Mouse (Mus musculus): ENCODE measurements around the gene Kdm2b. TPM values are rescaled to one million over a fixed set of nuclear protein-coding genes. Genes with fewer than 3 reads are reported as not detected.
A peak's percentile ranks its signal among the peaks of the same experiment; 100 is the strongest.

Kdm2b gene
- polyA plus RNA-seq, 1 experiment: 50.9 TPM

DNA sequence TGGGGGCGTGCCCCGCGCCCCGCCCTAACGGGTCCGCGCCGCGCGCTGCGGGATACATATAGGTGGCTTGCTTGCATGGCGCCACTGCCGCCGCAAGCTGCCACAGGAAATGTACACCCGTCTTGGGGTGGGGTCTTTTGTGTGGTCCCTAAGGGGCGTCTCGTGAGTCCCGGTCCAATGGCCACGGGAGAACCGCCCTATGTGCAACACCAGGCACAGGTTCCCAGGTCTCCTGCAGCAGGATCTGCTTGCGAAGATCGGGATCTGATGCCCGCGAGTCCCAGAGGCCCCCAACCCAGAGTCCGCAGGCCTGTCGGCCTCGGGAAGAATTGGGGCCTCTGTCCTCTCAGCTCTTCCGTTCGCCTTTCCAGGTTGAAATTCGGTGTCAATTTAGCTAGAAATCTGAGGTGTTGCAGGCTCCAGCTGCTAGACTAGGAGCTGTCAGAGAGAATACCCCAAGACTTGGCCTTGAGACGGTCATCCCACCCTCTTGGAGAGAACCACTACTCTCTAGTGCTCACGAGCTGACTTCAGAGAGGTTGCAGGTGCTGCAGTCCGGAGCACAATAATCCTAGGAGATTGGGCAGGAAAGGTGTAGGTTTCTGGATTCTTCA lies 89.0 kb downstream of the Kdm2b start:
- Histone ChIP-seq H3K27me3 (ENCODE audit: control insufficient read depth, insufficient read depth, low read length) (no peaks in the 10 kb centered on the region), H3K4me3 (ENCODE audit: control insufficient read depth, low read depth, low read length) (peak overlapping the region; percentile 96), H3K4me1 (ENCODE audit: control insufficient read depth, insufficient read depth, low read length) (peaks cover 12% of the 10 kb centered on the region), H3K36me3 (ENCODE audit: control insufficient read depth, insufficient read depth, low read length) (no peaks in the 10 kb centered on the region), H3K27ac (ENCODE audit: control insufficient read depth, insufficient read depth, low read depth, low read length) (peak overlapping the region; percentile 79)
- no peak for TF ChIP-seq POLR2A (IDR thresholded peaks at IDR 0.05; ENCODE audit: control insufficient read depth, low read depth, low read length)
- TF ChIP-seq CTCF (IDR thresholded peaks at IDR 0.05; ENCODE audit: control insufficient read depth, insufficient read depth, insufficient replicate concordance, low read depth, low read length): no peak

DNA sequence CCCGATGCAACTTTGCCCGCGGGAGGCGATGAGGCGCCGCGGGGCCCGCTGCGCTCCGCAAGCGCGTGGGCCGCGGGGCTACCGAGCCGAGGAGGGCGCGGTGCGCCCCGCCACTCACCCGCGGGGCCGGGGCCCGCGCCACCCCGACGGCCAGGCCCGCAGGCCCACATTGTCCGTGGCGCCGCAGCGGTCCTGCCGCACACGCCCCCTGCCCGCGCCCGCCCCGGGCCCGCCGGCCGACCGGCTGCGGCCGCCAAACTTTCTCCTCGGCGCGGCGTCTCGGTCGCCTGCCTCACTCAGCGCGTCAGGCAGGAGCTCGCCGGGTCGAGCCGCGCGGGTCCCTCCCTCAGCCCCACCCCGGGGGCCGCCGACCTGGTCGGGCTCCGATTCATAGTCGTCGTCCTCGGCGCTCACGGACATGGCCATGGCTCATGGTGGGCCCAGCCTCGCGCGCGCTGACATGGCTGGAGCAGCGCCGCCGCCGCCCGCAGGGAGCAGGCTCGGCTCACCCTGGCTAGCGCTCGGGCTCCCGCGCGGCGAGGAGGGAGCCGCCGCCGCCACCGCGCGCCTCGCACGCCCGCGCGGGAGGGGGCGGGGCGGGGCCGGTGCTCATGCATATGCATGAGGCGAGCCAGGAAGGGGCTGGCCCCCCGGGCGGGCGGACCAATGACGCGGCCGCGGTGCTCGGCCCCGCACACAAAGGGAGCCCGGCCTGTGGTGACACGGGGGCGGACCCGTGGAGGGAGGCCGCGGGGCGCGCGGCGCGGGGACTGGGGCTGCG lies 89.7 kb downstream of the Kdm2b start:
- Histone ChIP-seq H3K27ac (ENCODE audit: control insufficient read depth, insufficient read depth, low read depth, low read length) (peak overlapping the region; percentile 88), H3K4me3 (ENCODE audit: control insufficient read depth, low read depth, low read length) (peak overlapping the region; percentile 96), H3K4me1 (ENCODE audit: control insufficient read depth, insufficient read depth, low read length) (peaks cover 12% of the 10 kb centered on the region), H3K36me3 (ENCODE audit: control insufficient read depth, insufficient read depth, low read length) (no peaks in the 10 kb centered on the region), H3K27me3 (ENCODE audit: control insufficient read depth, insufficient read depth, low read length) (no peaks in the 10 kb centered on the region)
- TF ChIP-seq POLR2A (IDR thresholded peaks at IDR 0.05; ENCODE audit: control insufficient read depth, low read depth, low read length) (no peak), CTCF (IDR thresholded peaks at IDR 0.05; ENCODE audit: control insufficient read depth, insufficient read depth, insufficient replicate concordance, low read depth, low read length) (no peak)

DNA sequence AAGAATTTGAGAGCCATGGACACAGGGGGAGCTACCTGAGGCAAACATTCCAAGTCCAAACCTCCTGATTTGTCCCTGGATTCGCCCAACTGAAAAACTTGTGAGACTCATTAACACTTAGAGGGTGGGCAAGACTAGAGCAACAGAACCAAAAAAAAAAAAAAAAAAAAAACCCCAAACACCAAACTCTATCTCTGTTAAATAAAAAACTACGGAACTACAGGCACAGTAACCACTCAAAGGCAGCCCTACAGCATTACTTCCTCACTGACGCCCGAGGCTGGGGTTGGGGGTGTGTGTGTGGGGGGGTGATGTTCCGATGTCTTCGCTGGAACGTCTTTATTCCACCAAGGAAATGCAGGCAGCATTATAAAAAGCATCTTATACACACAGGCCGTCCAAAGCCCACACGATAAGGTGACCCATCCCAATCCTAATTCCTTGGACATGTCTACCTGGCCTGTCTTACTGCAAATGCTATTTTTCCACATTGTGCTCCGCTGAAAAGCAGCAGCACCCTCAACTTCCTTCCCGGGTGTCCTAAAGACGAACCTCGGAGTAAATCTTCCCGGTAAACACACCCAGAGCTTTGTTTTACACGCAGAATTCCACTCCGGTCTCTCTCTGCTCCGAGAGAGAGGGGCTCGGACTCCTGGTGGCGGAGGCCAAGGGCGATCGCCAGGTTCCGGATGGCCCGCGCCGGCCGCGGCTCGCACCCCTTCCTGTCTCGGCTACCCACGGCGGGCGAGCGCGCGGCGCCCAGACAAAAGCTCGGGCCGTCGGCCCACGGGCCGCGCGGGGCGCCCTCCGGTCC lies 90.5 kb downstream of the Kdm2b start:
- Histone ChIP-seq H3K4me3 (ENCODE audit: control insufficient read depth, low read depth, low read length) (peak overlapping the region; percentile 96), H3K27ac (ENCODE audit: control insufficient read depth, insufficient read depth, low read depth, low read length) (peak overlapping the region; percentile 31), H3K4me1 (ENCODE audit: control insufficient read depth, insufficient read depth, low read length) (peaks cover 12% of the 10 kb centered on the region), H3K36me3 (ENCODE audit: control insufficient read depth, insufficient read depth, low read length) (no peaks in the 10 kb centered on the region), H3K27me3 (ENCODE audit: control insufficient read depth, insufficient read depth, low read length) (no peaks in the 10 kb centered on the region)
- TF ChIP-seq CTCF (IDR thresholded peaks at IDR 0.05; ENCODE audit: control insufficient read depth, insufficient read depth, insufficient replicate concordance, low read depth, low read length) (no peak), POLR2A (IDR thresholded peaks at IDR 0.05; ENCODE audit: control insufficient read depth, low read depth, low read length) (no peak)

DNA sequence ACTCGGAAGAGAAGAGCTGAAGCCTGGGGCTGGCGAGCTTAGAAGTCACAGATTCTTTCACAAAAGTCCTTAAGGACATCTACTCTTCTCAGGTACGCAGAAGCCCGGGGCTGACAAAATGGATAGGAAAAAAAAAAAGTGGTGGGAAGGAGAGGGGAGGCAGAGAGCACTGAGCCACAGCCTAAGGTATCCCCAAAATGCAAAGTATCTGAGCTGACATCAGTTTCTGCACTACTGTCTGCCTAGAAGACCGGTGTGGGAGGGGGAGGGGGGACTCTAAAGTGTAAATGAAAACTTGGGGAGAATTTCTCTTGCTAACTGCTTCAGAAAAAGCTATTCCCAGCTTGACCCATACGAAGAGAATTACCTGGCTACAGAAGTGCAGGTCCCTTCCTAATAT lies 91.5 kb downstream of the Kdm2b start:
- TF ChIP-seq POLR2A (IDR thresholded peaks at IDR 0.05; ENCODE audit: control insufficient read depth, low read depth, low read length) (no peak), CTCF (IDR thresholded peaks at IDR 0.05; ENCODE audit: control insufficient read depth, insufficient read depth, insufficient replicate concordance, low read depth, low read length) (no peak)
- Histone ChIP-seq H3K27me3 (ENCODE audit: control insufficient read depth, insufficient read depth, low read length) (no peaks in the 10 kb centered on the region), H3K4me3 (ENCODE audit: control insufficient read depth, low read depth, low read length) (peak overlapping the region; percentile 19), H3K27ac (ENCODE audit: control insufficient read depth, insufficient read depth, low read depth, low read length) (no peak overlapping the region), H3K36me3 (ENCODE audit: control insufficient read depth, insufficient read depth, low read length) (no peaks in the 10 kb centered on the region), H3K4me1 (ENCODE audit: control insufficient read depth, insufficient read depth, low read length) (peaks cover 12% of the 10 kb centered on the region)

DNA sequence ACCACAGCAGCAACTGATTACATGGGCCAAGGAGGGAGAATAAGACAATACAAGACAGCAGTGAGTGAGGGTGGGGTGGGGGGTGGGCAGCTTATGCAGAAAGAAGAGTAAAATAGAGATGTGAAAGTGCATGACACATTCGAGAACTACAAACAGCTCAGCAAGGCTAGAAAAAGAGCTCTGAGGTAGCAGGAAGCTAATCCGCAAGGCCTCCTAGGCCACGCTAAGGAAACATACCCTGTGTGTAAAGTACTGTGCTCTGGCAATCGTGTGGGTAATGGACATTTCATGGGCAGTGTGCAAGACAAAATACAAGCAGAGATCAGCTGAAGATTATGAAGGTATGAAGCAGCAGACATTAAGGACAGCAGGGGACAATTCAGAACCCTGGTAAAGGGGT lies 94.8 kb downstream of the Kdm2b start:
- no peaks in the 10 kb centered on the region for H3K27me3 ChIP-seq (ENCODE audit: control insufficient read depth, insufficient read depth, low read length)
- no peak for TF ChIP-seq CTCF (IDR thresholded peaks at IDR 0.05; ENCODE audit: control insufficient read depth, insufficient read depth, insufficient replicate concordance, low read depth, low read length)
- no peak for TF ChIP-seq POLR2A (IDR thresholded peaks at IDR 0.05; ENCODE audit: control insufficient read depth, low read depth, low read length)
- H3K4me1 ChIP-seq (ENCODE audit: control insufficient read depth, insufficient read depth, low read length): peaks cover 6% of the 10 kb centered on the region
- no peaks in the 10 kb centered on the region for H3K36me3 ChIP-seq (ENCODE audit: control insufficient read depth, insufficient read depth, low read length)
- no peak overlapping the region for H3K27ac ChIP-seq (ENCODE audit: control insufficient read depth, insufficient read depth, low read depth, low read length)
- H3K4me3 ChIP-seq (ENCODE audit: control insufficient read depth, low read depth, low read length): no peak overlapping the region

DNA sequence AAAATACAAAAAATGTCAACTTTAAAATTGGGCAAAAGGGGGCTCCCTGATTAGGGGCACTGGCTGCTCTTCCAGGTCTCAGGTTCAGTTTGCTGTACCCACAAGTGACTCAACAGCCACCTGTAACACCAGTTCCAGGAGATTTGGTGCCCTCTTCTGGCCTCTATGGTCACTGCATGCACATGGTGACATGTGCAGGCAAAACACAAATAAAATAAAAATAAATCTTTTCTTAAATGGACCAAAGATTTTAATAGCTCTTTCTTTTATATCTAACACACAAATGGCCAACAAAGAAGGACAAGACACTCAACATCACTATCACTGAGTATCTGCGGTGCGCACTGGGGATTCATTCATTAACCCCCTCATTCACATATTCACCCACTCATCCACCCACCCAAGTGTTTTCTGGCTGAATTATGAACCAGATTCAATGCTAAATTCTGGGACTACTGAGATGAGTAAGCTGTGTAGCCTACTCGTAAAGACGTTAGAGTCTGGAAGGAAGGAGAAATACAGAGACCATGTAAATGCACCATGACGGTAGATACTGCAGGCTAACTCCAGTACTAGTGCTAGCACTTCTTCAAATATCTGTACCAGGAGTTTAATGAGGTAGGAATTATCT lies 95.5 kb downstream of the Kdm2b start:
- H3K27ac ChIP-seq (ENCODE audit: control insufficient read depth, insufficient read depth, low read depth, low read length): no peak overlapping the region
- H3K36me3 ChIP-seq (ENCODE audit: control insufficient read depth, insufficient read depth, low read length): no peaks in the 10 kb centered on the region
- TF ChIP-seq POLR2A (IDR thresholded peaks at IDR 0.05; ENCODE audit: control insufficient read depth, low read depth, low read length): no peak
- TF ChIP-seq CTCF (IDR thresholded peaks at IDR 0.05; ENCODE audit: control insufficient read depth, insufficient read depth, insufficient replicate concordance, low read depth, low read length): peak; percentile 37; the same call in 1 of the 2 replicates
- H3K27me3 ChIP-seq (ENCODE audit: control insufficient read depth, insufficient read depth, low read length): no peaks in the 10 kb centered on the region
- no peak overlapping the region for H3K4me3 ChIP-seq (ENCODE audit: control insufficient read depth, low read depth, low read length)
- H3K4me1 ChIP-seq (ENCODE audit: control insufficient read depth, insufficient read depth, low read length): peaks cover 1% of the 10 kb centered on the region
